Mouse (Mus musculus): ENCODE data around the gene Gm21738.
"Not testable (repeated sequence)": the region's sequence is repeated elsewhere in the genome, so short reads cannot be mapped to it uniquely, and the experiment has no call there.

Gm21738 gene

GRCm38 (mm10) chr14:19418830-19419229 lies at the start of gene Gm21738:
Gene Gm21738, minus strand, starts transcription at chr14:19418930.
- not testable (repeated sequence) for DNase-seq (ENCODE audit: low spot score in 2 of 2)

GRCm38 (mm10) chr14:19383741-19384140 lies 35.0 kb downstream of the Gm21738 start:
- DNase-seq (ENCODE audit: low spot score in 2 of 2): not testable (repeated sequence)
